Mouse (Mus musculus) G1E-ER4 (cell line): ENCODE measurements around the gene Cfdp1. TPM values are rescaled to one million over a fixed set of nuclear protein-coding genes. Genes with fewer than 3 reads are reported as not detected.

ENCODE experiments used
- GATA1 ChIP-seq: IDR thresholded peaks from one replicate; pipeline ENCODE4 v1.8.0; 2012; ENCODE audit warnings: low read length, inconsistent platforms
- polyA plus RNA-seq: library from polyadenylated mRNA; stranded (reverse); fragments of >175 nt; gene quantifications from 2 replicates; pipeline ENCODE4 v1.2.3, GENCODE M21; 2012

Cfdp1 gene
- polyA plus RNA-seq, 1 experiment, result 12.8 TPM

- TF ChIP-seq GATA1, result no peak
Measured at GRCm38 (mm10) chr8:111868664-111869063, 14.6 kb upstream of the Cfdp1 start.

GRCm38 (mm10) chr8:111865857-111866256 is 11.8 kb upstream of the Cfdp1 start:
- TF ChIP-seq GATA1, result no peak

GRCm38 (mm10) chr8:111865130-111865852 is 11.2 kb upstream of the Cfdp1 start:
- no peak for TF ChIP-seq GATA1

- TF ChIP-seq GATA1, result no peak
Measured at GRCm38 (mm10) chr8:111864648-111865047, 10.6 kb upstream of the Cfdp1 start.

- no peak for TF ChIP-seq GATA1
Measured at GRCm38 (mm10) chr8:111863280-111863679, 9.2 kb upstream of the Cfdp1 start.

- TF ChIP-seq GATA1, result no peak
Measured at GRCm38 (mm10) chr8:111855977-111856376, 1.9 kb upstream of the Cfdp1 start.

- no peak for TF ChIP-seq GATA1
Measured at GRCm38 (mm10) chr8:111846746-111847145, 7.3 kb downstream of the Cfdp1 start.

- no peak for TF ChIP-seq GATA1
Measured at GRCm38 (mm10) chr8:111835540-111835939, 18.6 kb downstream of the Cfdp1 start.

GRCm38 (mm10) chr8:111834011-111834410 is 20.1 kb downstream of the Cfdp1 start:
- no peak for TF ChIP-seq GATA1

- TF ChIP-seq GATA1, result no peak
Measured at GRCm38 (mm10) chr8:111832983-111833382, 21.1 kb downstream of the Cfdp1 start.

- TF ChIP-seq GATA1, result no peak
Measured at GRCm38 (mm10) chr8:111831996-111832395, 22.1 kb downstream of the Cfdp1 start.

- no peak for TF ChIP-seq GATA1
Measured at GRCm38 (mm10) chr8:111828595-111828994, 25.5 kb downstream of the Cfdp1 start.

- TF ChIP-seq GATA1, result no peak
Measured at GRCm38 (mm10) chr8:111825219-111825618, 28.9 kb downstream of the Cfdp1 start.

GRCm38 (mm10) chr8:111824334-111824733 is 29.8 kb downstream of the Cfdp1 start:
- TF ChIP-seq GATA1, result no peak

- TF ChIP-seq GATA1, result no peak
Measured at GRCm38 (mm10) chr8:111821199-111821598, 32.9 kb downstream of the Cfdp1 start.

GRCm38 (mm10) chr8:111820691-111821090 is 33.4 kb downstream of the Cfdp1 start:
- no peak for TF ChIP-seq GATA1

GRCm38 (mm10) chr8:111820018-111820417 is 34.1 kb downstream of the Cfdp1 start:
- TF ChIP-seq GATA1, result no peak
